In the genomic region with DNA sequence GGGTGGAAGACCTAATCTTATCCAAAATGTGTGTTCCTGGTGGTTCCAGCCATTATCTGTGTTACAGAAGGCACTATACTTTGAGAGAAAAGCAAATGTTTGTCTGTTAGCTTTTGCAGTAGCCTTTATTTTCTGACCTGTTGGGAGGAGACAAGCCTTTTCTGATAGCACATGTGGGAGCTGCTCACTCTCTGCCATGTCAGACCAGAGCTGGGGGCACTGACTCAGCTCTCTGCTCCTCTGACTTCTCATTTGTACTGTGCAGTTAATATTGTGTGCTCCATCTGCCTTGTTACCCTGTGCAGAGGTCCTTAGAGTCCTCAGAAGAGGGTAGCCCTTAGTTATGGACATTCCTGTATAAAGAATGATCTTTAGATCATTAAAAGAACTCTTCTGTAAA, we compare ENCODE assay signal across 13 mouse cellular contexts. TPM values are rescaled to one million over a fixed set of nuclear protein-coding genes. Genes with fewer than 3 reads are reported as not detected.
A peak's percentile ranks its signal among the peaks of the same experiment; 100 is the strongest.
DNase-seq lines count a peak whose midpoint lies in the region; ATAC-seq and TF ChIP-seq lines count a peak whose summit lies in the region.
"Had no signal": no experiment of that assay in that cellular context is flagged by ENCODE, and none has a peak within 500 bp of the region (broad histone marks: within the 10 kb centered on the region; RNA-seq: fewer than 3 reads in every experiment).

No protein-coding gene starts in this region.

- no peak overlapping the region for H3K4me2 ChIP-seq in kidney, postnatal 0 days (ENCODE audit: low read length)
- H3K4me2 ChIP-seq in embryonic facial prominence, embryonic 15.5 days (replicated peaks): no peak overlapping the region
- H3K4me2 ChIP-seq: hindbrain, embryonic 13.5 days; lung, embryonic 14.5 days; midbrain, embryonic 12.5 days had no signal

- no peaks in the 10 kb centered on the region for H3K27me3 ChIP-seq in kidney, postnatal 0 days (ENCODE audit: insufficient read depth, low read length)
- no peaks in the 10 kb centered on the region for H3K27me3 ChIP-seq in embryonic facial prominence, embryonic 15.5 days
- H3K27me3 ChIP-seq: hindbrain, embryonic 13.5 days; midbrain, embryonic 12.5 days had no signal

- no peak for TF ChIP-seq CTCF in kidney, postnatal 0 days (IDR thresholded peaks at IDR 0.05; ENCODE audit: low read depth)

- H3K4me3 ChIP-seq in kidney, postnatal 0 days (replicated peaks; ENCODE audit: low read depth, low read length): no peak overlapping the region
- no peak overlapping the region for H3K4me3 ChIP-seq in embryonic facial prominence, embryonic 15.5 days (replicated peaks)
- H3K4me3 ChIP-seq: hindbrain, embryonic 13.5 days; midbrain, embryonic 12.5 days had no signal

- H3K9me3 ChIP-seq in kidney, postnatal 0 days (replicated peaks; ENCODE audit: low read length): no peaks in the 10 kb centered on the region
- H3K9me3 ChIP-seq in embryonic facial prominence, embryonic 15.5 days (replicated peaks): no peaks in the 10 kb centered on the region
- H3K9me3 ChIP-seq: hindbrain, embryonic 13.5 days; midbrain, embryonic 12.5 days had no signal

- DNase-seq in kidney, postnatal 0 days (ENCODE audit: low spot score): no peak
- no peak for DNase-seq in kidney, adult 11 months
- peak; percentile 10 for DNase-seq in NIH3T3 (ENCODE audit: low read depth)
- DNase-seq in urinary bladder, postnatal 36 days (ENCODE audit: low spot score in 2 of 2): no peak
- no peak for DNase-seq in embryo, embryonic 9.5 days (ENCODE audit: extremely low spot score)
- DNase-seq: cerebellum, adult 2 months; kidney, adult 9 months; right cerebral cortex, postnatal 14 days had no signal

- no peak overlapping the region for H3K9ac ChIP-seq in kidney, postnatal 0 days (ENCODE audit: low read depth, low read length)
- no peak overlapping the region for H3K9ac ChIP-seq in embryonic facial prominence, embryonic 15.5 days
- H3K9ac ChIP-seq: hindbrain, embryonic 13.5 days; lung, embryonic 14.5 days; midbrain, embryonic 12.5 days had no signal

- no peaks in the 10 kb centered on the region for H3K36me3 ChIP-seq in kidney, postnatal 0 days (ENCODE audit: insufficient read depth, low read length)
- H3K36me3 ChIP-seq in embryonic facial prominence, embryonic 15.5 days: no peaks in the 10 kb centered on the region
- H3K36me3 ChIP-seq: midbrain, embryonic 12.5 days had no signal

- peaks cover 3% of the 10 kb centered on the region; the same call in 1 of the 2 replicates for H3K4me1 ChIP-seq in kidney, postnatal 0 days (replicated peaks; ENCODE audit: insufficient read depth, low read length)
- peaks cover 5% of the 10 kb centered on the region; the same call in 1 of the 2 replicates for H3K4me1 ChIP-seq in embryonic facial prominence, embryonic 15.5 days
- H3K4me1 ChIP-seq: midbrain, embryonic 12.5 days had no signal

- 0 out of 2 replicates have a peak overlapping the region, but pooled peaks have one; percentile 1 for H3K27ac ChIP-seq in kidney, postnatal 0 days
- peak overlapping the region; percentile 48; the same call in 1 of the 2 replicates for H3K27ac ChIP-seq in embryonic facial prominence, embryonic 15.5 days (replicated peaks)
- H3K27ac ChIP-seq: hindbrain, embryonic 13.5 days; midbrain, embryonic 12.5 days had no signal

- no peak for ATAC-seq in kidney, postnatal 0 days (replicated peaks; ENCODE audit: low FRiP score, low read depth)
- ATAC-seq in embryonic facial prominence, embryonic 15.5 days (ENCODE audit: insufficient number of reproducible peaks, low FRiP score, low TSS enrichment, low read depth): no peak
- ATAC-seq in megakaryocyte progenitor cell, adult 5-6 weeks (replicated peaks; ENCODE audit: poor library complexity): peak; percentile 66

RNA-seq across cellular contexts. Expression of a gene that starts 2.5 kb away (rescaled TPM):
- 9.4 and 10.1 TPM in 2 replicates for polyA plus RNA-seq in kidney, postnatal 0 days (2015; fragmentation: Nextera tagmentation; extraction: Ambion mirVana)
- polyA plus RNA-seq in embryonic facial prominence, embryonic 15.5 days (2015; fragmentation: Nextera tagmentation; extraction: Ambion mirVana): 8.3 and 9.4 TPM in 2 replicates
- 9.0 and 22.5 TPM in 2 replicates for total RNA-seq in megakaryocyte progenitor cell, adult 5-6 weeks (2015)
- total RNA-seq in megakaryocyte progenitor cell, adult 5-6 weeks (2017): 2.8 and 4.2 TPM in 2 replicates
